Mouse (Mus musculus) liver, postnatal 0 days (tissue): ENCODE measurements at regions not wholly inside any gene's neighbourhood (a gene's known extent, or its start where the extent isn't known, plus 50 kb on each side); places are given as distances from the start of the nearest gene placed in this dataset.

Source experiments
- CTCF ChIP-seq: sonication (generic); IDR thresholded peaks from 2 replicates; pipeline ENCODE4 v1.5.1; 2016; ENCODE audit warnings: antibody characterized with exemption, low read depth
- EP300 ChIP-seq: IDR thresholded peaks from 2 replicates; pipeline ENCODE4 v1.6.1; 2016; ENCODE audit warnings: antibody characterized with exemption, low read depth, mild to moderate bottlenecking

GRCm38 (mm10) chr1:144406387-144407383 lies 157.6 kb upstream of the Rgs1 start:
- TF ChIP-seq CTCF, result peak; percentile 92
- TF ChIP-seq EP300, result no peak
